Mouse (Mus musculus) erythroid progenitor cell, adult 5-6 weeks (primary cell): Measurements from ENCODE around the gene Clec11a. TPM values are rescaled to one million over a fixed set of nuclear protein-coding genes. Genes with fewer than 3 reads are reported as not detected.

Source experiments
- ATAC-seq: replicated peaks from 2 replicates; pipeline ENCODE4 v1.8.0; 2016; ENCODE audit warnings: moderate number of reproducible peaks, mild to moderate bottlenecking, moderate TSS enrichment, inconsistent platforms; ENCODE audit not compliant: poor library complexity, low FRiP score, severe bottlenecking
- total RNA-seq, 2 experiments: library from RNA; stranded (forward) in 1 of 2; stranded (reverse) in 1 of 2; fragments of 150-400 nt in 1 of 2; fragments of 186-747, 209-891 nt in 1 of 2; gene quantifications; 2 replicates each; pipeline versions ENCODE4 v1.2.3 to v1.2.4; 2015 to 2017; ENCODE audit warnings: low replicate concordance in 2 of 2

Clec11a gene
- total RNA-seq, 2 experiments from 2014 or later, result 2.5 TPM; not detected in 1

- ATAC-seq, result no peak
Measured at GRCm38 (mm10) chr7:44290986-44291385, 15.7 kb downstream of the Clec11a start.

- no peak for ATAC-seq
Measured at GRCm38 (mm10) chr7:44287760-44288159, 18.9 kb downstream of the Clec11a start.

DNA sequence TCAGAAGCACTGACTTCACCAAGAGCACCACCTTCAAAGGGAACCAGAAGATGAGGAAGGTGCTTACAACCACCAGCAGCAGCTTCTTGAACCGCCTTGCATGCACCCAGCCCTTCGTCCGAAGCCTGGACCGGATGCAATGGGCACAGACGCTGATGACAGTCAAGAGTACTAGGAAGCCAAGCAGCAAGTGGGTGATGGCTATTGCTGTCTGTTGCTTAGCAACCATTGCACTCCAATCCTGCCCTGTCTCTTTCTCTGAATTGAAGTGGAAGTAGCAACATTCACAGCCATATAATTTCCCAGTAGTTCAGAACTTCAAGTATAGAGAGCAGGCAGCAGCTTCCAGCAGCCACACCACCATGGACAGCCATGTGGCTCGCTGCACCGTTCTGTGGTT lies 25.1 kb downstream of the Clec11a start:
- no peak for ATAC-seq

GRCm38 (mm10) chr7:44280959-44281358 lies 25.7 kb downstream of the Clec11a start:
- no peak for ATAC-seq

DNA sequence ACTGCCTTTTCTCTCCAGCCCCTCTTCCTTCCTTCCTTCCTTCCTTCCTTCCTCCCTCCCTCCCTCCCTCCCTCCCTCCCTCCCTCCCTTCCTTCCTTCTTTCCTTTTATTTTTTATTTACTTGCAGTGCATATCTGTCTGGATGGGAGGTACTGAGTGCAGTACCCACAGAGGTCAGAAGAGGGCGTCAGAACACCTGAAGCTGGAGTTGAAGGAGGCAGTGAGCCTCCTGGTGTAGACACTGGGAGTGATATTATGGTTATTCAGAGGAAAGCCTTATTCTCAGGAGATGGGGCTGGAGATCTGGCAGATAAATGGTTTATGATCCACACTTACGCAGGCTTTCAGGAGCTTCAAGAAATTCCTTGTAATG lies 29.5 kb downstream of the Clec11a start:
- no peak for ATAC-seq

- no peak for ATAC-seq
Measured at GRCm38 (mm10) chr7:44276461-44277249, 30.0 kb downstream of the Clec11a start.

DNA sequence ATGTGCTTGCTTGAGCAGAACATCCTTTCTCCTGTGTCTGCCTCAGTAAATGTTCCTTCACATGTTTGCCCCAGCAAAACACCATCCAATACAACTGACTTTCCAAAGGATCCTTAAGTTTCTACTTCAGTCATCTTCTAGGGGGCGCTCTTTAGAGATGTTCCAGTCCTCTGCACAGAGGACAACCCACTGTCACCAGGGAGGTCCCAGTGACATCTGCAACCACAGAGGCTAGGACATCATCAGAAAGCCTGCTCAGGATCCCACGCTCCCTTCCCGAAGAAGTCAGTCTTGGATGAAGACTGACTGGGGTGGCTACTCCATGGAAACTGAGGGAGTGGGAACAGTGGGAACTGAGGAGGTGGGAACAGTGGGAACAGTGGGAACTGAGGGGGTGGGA lies 31.2 kb downstream of the Clec11a start:
- ATAC-seq, result no peak

- ATAC-seq, result no peak
Measured at GRCm38 (mm10) chr7:44274096-44274495, 32.6 kb downstream of the Clec11a start.

- ATAC-seq, result no peak
Measured at GRCm38 (mm10) chr7:44273446-44273845, 33.3 kb downstream of the Clec11a start.

DNA sequence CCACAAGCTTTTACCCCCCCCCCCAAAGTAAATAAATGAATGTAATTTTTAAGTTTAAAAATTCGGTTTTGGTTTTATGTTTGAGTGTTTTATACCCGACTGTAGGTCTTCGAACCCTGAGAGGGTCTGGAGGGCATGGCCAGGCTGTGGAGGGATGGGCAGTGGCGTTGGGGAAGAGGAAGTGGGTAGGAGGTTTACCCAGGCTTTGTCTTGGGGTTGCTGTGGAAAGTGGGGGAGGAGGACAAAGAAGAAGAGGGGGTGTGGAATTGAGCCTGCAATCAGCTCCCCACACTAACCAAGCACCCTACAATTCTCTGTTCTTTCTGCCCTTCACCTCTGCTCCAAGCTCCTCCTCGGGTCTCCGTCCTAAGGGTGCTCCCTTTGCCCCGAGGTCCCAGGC lies 34.2 kb downstream of the Clec11a start:
- no peak for ATAC-seq

DNA sequence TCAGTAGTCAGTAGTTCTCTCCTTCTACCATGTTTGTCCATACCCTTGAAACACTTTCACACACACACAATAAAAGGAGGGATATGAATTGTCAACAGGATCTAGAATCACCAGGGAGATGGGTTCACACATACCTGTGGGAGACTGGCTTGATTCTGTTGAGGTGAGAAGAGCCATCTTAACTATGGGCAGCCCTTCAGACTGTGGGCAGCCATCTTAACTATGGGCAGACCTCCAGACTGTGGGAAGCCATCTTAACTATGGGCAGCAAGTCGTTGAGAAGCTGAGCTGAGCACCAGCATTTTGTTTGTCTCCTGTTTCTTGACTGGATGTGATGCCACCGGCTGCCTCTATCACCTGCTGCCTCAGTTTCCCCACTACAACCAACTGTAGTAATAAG lies 35.4 kb downstream of the Clec11a start:
- ATAC-seq, result no peak

DNA sequence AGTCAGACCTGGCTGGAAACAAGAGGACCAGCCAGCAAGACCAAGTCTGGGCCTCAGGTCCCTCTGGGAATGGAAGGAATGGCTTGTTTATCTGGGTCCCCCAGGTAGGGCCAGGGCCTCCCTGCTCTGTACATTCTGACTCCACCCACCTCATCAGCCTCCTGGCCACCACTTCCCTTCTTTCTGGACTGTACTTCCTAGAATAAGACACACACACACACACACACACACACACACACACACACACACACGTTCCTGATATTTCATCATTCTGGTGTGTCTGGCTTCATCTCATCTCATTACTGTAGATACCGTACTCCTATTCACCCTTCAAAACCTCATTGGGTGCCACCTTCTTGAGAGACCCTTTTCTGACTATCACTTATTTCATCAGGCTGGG lies 37.3 kb downstream of the Clec11a start:
- ATAC-seq, result no peak

GRCm38 (mm10) chr7:44268117-44268516 lies 38.6 kb downstream of the Clec11a start:
- no peak for ATAC-seq

- peak; percentile 87 for ATAC-seq
Measured at GRCm38 (mm10) chr7:44262791-44263643, 43.7 kb downstream of the Clec11a start.

DNA sequence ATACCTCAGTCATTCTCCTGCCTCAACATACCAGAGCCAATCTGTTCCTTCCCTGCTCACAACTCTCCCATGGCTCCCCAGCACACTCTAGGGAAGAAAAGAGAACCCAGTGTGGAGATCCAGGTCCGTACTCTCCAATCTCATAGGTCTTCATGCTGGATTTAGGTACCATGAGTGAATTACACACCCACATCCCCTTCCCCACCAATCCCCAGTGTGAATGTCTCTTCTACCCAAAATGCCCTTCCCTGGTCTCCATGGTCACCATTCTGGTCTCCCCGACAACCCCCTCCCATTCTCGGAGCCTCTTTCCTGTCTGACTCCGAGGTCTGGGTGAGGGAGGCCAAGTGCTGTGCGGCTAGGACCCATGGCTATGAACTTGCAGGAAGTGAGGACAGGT lies 45.6 kb downstream of the Clec11a start, which contains the start of gene Gm15517:
TSS of gene Gm15517 (plus strand) at position 301 of the 400 bp plus-strand sequence.
- ATAC-seq, result no peak

GRCm38 (mm10) chr7:44260410-44260809 lies 46.3 kb downstream of the Clec11a start:
- ATAC-seq, result no peak

- ATAC-seq, result no peak
Measured at GRCm38 (mm10) chr7:44257278-44257677, 49.4 kb downstream of the Clec11a start, which contains the start of gene Acp4. Acp4 (minus strand) TSS chr7:44257378.

DNA sequence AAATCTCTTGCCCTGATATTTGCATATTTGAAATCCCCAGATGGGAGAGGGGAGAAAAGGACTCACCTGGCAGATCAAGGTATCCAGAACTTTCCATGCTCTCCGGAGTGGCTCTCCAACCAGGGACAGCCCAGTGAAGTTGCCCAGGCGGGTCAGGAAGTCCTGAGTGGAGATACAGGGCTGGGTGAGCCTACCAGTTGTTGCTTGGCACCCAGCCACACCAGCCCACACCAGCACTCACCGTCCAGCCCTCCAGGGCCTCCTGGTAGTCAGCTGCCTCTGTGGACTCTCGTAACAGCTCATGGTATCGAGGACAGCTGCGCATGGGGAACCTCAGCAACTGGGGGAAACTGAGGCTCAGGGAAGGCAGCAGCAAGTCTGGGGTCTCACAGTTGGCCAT lies 51.8 kb downstream of the Clec11a start:
- no peak for ATAC-seq

- no peak for ATAC-seq
Measured at GRCm38 (mm10) chr7:44253023-44253616, 53.6 kb downstream of the Clec11a start.
